Mouse (Mus musculus) lung, postnatal 25 days (tissue): ENCODE results near the gene Eapp.
"Not testable (repeated sequence)": the region's sequence is repeated elsewhere in the genome, so short reads cannot be mapped to it uniquely, and the experiment has no call there.

Experiments
- DNase-seq: peaks from one replicate; pipeline ENCODE4 v3.0.0; 2022; ENCODE audit warnings: low spot score

The Eapp gene

DNA sequence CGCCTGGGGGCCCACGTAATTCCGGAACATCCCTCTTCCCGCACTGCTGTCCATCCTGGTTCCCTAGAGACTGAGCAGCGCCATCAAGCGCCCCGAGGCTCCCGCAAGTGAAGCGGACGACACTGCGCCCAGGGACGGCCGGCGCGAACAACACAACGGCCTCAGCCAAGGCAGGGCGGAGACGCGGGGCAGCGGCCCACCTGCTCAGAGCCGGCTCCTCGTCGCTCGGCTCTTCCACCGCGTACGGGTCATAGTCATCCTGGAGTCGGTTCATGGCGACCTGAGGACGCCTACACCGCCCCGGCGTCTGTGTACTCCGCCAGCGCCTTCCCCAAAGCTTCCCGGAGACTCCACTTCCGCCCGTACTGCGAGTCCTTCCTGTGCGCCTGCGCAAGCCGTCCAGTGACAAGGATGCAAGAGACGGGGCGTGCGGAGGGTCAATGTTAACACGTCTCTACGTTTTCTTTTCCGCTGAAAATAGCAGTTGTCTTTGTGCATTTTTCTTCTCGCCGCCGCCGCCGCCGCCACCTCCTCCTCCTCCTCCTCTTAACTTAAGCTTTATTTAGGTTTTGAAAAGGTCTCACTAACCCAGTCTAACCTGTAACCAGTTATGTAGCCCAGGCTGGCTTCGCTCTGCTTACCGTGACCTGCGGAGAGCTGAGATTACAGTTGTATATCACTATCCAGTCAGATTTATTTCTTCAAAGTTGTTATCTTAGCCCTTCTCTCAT lies at the start of gene Eapp:
Gene Eapp (minus strand): TSS at position 387 of the 731 bp plus-strand sequence.
- peak; percentile 98 for DNase-seq

DNA sequence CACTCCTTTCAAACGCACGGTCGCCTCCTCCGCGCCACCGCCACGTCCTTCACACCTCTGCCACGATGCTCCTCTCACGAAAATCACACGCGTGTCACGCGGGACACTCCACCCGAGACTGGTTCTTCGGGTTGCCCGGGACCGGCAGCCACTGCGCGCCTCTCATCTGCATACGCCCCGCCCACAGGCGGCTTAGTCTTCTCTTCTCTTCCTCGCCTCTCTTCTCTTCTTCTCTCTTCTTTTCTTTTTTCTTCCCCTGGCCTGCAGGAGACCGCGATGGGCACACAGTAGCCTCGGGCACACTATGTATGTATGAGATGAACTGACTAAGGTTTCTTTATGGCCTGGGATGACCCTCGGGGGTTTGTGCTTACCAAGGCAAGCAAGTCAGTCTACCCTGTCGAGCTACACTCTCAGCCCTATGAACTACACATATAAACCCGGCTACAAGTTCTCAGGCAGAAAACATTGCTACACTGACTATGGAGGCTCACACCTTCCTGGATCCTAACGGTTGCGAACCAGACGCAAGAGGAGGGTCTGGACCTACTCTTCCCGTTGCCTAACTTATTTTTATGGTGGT lies 43.1 kb upstream of the Eapp start:
- DNase-seq = not testable (repeated sequence)

DNA sequence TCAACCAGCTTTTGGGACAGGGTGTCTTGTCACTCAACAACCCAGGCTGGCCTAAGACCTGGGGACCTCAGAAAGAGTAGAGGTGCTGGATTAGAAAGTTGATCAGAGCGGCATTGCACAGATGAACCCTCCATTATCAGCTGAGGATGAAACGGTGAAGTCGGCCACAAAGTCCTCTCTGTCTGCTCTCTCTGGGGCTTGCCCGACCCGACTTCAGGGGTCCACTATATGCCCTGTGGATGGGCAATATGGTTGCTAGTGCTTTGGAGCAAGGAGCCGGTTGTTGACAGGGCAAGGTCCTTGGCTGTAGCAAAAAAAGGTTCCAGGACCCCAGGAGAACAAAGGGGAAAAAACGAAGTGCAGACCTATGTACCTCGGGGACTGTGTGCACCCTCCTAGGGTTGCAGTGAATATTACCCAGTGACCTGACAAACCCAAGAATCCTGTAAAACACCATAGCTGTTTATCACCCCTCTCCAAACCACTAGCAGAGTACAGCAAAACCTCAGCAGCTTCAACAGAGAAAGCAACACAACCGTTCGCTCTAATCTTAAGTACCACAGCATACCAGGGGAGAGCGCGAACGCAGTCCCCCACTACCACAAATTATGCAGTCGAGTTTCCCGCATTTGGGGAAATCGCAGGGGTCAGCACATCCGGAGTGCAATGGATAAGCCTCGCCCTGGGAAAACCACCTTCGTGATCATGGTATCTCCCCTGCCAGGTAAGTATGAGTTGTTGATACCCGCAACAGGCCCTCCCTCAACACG lies 42.4 kb upstream of the Eapp start:
- DNase-seq = not testable (repeated sequence)

DNA sequence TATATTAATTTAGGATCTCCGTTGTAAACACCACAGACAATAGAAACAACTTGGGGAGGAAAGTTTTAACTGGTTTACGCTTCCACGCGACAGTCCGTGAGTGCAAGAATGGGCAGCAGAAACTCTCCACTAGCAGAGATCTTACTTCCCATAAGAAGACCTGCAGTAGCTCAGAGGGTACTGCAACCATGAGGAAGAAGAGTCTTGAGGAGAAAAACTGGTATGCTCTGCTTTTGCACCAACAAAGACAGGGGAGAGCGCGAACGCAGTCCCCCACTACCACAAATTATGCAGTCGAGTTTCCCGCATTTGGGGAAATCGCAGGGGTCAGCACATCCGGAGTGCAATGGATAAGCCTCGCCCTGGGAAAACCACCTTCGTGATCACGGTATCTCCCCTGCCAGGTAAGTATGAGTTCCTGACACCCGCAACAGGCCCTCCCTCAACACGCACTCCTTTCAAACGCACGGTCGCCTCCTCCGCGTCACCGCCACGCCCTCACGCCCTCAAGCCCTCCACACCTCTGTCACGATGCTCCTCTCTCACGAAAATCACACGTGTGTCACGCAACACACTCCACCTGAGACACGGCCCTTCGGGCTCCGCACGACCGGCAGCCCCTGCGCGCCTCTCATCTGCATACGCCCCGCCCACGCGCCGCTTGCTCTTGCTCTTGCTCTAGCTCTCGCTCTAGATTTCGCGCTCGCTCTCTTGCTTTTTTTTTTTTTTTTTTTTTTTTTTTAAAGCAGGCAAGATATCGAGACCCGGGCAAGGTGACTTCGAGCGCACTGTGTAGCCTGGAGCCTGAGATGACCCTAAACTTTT lies 38.8 kb upstream of the Eapp start:
- peak; percentile 54 for DNase-seq

DNA sequence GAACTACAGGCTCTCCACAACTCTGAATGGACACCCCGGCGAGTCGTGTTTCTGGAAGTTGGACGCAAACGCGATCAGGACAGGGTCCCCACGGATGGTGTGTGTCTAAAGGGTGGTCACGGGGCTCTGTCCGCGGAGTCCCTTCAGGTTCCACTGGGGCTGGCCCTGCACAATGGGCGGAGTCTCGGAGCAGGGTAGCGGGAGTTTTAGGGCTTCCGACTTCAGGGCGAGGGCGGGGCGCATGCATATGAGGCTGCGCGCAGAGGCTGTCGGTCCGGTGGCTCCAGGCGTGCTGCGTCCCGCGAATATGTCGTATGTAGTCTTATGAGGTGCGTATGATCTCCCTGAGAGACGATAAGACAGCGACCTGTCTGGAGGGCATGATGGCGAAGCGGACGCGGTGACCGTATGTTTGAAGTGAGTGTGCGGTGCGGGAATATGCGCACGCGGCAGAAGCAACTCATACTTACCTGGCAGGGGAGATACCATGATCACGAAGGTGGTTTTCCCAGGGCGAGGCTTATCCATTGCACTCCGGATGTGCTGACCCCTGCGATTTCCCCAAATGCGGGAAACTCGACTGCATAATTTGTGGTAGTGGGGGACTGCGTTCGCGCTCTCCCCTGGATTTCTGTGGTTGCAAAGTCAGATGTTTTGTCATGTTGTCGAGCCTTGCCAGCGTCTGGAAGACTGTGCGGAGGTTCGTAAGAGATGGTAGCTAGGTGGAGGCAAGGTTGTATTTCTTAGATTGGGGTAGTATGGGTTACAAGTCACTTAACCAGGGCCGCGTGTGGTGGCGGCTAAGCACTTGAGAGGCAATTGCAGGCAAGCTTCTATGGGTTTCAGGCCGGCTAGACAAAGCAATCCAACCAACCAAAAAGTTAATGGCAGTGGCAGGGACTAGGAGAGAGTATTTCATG lies 33.7 kb upstream of the Eapp start:
- DNase-seq = not testable (repeated sequence)

DNA sequence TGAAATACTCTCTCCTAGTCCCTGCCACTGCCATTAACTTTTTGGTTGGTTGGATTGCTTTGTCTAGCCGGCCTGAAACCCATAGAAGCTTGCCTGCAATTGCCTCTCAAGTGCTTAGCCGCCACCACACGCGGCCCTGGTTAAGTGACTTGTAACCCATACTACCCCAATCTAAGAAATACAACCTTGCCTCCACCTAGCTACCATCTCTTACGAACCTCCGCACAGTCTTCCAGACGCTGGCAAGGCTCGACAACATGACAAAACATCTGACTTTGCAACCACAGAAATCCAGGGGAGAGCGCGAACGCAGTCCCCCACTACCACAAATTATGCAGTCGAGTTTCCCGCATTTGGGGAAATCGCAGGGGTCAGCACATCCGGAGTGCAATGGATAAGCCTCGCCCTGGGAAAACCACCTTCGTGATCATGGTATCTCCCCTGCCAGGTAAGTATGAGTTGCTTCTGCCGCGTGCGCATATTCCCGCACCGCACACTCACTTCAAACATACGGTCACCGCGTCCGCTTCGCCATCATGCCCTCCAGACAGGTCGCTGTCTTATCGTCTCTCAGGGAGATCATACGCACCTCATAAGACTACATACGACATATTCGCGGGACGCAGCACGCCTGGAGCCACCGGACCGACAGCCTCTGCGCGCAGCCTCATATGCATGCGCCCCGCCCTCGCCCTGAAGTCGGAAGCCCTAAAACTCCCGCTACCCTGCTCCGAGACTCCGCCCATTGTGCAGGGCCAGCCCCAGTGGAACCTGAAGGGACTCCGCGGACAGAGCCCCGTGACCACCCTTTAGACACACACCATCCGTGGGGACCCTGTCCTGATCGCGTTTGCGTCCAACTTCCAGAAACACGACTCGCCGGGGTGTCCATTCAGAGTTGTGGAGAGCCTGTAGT lies 23.4 kb upstream of the Eapp start:
- DNase-seq = not testable (repeated sequence)

DNA sequence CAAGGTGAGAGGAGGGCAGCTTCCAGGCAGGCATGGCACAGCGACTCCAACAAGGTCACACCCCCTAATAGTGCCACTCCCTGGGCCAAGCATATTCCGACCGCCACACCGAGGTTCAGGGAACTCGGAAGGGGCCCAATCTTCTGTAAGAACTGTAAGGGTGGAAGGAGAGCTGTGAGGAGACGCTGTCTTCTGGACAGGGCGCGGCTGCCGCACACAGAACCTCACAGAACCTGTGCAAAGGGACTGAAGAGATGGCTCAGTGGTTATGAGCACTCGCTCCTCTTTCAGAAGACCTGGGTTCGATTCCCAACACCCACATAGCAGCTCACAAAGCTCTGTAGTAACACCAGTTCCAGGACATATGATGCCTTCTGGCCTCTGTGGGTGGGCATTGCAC lies 21.8 kb upstream of the Eapp start:
- not testable (repeated sequence) for DNase-seq

DNA sequence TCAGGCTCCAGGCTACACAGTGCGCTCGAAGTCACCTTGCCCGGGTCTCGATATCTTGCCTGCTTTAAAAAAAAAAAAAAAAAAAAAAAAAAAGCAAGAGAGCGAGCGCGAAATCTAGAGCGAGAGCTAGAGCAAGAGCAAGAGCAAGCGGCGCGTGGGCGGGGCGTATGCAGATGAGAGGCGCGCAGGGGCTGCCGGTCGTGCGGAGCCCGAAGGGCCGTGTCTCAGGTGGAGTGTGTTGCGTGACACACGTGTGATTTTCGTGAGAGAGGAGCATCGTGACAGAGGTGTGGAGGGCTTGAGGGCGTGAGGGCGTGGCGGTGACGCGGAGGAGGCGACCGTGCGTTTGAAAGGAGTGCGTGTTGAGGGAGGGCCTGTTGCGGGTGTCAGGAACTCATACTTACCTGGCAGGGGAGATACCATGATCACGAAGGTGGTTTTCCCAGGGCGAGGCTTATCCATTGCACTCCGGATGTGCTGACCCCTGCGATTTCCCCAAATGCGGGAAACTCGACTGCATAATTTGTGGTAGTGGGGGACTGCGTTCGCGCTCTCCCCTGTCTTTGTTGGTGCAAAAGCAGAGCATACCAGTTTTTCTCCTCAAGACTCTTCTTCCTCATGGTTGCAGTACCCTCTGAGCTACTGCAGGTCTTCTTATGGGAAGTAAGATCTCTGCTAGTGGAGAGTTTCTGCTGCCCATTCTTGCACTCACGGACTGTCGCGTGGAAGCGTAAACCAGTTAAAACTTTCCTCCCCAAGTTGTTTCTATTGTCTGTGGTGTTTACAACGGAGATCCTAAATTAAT lies 18.3 kb upstream of the Eapp start:
- peak; percentile 74 for DNase-seq

DNA sequence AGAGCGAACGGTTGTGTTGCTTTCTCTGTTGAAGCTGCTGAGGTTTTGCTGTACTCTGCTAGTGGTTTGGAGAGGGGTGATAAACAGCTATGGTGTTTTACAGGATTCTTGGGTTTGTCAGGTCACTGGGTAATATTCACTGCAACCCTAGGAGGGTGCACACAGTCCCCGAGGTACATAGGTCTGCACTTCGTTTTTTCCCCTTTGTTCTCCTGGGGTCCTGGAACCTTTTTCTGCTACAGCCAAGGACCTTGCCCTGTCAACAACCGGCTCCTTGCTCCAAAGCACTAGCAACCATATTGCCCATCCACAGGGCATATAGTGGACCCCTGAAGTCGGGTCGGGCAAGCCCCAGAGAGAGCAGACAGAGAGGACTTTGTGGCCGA lies 14.8 kb upstream of the Eapp start:
- DNase-seq = peak; percentile 42

DNA sequence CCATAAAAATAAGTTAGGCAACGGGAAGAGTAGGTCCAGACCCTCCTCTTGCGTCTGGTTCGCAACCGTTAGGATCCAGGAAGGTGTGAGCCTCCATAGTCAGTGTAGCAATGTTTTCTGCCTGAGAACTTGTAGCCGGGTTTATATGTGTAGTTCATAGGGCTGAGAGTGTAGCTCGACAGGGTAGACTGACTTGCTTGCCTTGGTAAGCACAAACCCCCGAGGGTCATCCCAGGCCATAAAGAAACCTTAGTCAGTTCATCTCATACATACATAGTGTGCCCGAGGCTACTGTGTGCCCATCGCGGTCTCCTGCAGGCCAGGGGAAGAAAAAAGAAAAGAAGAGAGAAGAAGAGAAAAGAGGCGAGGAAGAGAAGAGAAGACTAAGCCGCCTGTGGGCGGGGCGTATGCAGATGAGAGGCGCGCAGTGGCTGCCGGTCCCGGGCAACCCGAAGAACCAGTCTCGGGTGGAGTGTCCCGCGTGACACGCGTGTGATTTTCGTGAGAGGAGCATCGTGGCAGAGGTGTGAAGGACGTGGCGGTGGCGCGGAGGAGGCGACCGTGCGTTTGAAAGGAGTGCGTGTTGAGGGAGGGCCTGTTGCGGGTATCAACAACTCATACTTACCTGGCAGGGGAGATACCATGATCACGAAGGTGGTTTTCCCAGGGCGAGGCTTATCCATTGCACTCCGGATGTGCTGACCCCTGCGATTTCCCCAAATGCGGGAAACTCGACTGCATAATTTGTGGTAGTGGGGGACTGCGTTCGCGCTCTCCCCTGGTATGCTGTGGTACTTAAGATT lies 14.2 kb upstream of the Eapp start:
- DNase-seq = not testable (repeated sequence)

DNA sequence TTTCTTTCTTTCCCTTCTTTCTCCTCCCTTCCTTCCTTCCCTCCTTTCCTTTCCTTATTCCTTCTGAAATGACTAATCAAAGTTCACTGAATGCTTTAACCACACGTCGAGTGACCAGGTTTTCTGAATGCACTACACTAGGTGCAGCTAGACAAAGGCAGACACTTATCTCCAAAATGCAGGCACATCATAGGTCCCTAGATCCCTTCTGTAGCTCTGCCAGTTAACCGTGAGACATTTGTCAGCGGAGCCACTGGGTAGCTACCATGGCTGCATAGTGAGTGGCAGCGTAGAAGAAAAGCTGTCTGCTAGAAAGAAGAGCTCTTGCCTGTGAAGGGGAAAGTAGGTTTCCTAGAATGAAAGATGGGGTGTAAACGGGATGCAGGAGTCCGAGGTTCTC lies 3.7 kb upstream of the Eapp start:
- DNase-seq = no peak

DNA sequence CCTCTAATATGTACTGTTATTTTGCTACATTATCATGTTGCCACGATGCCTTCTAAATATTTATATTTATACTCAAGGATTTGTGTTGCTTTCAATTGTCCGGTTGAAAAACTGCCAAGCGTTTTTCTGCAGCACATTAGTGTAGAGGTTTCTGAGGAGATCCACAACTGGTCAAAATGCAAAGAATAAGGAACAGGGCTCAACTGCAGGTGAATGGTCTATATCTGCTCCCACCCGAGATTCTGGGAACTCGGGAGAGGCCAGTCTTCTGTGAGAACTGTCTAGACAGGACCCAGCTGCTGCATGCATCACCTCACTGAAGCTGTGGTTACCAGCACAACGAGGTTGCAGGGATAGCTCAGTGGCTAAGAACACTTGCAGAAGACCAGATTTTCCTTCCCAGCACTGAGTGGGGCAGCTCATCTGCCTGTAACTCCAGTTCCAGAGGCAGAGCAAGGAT lies 2.1 kb upstream of the Eapp start:
- DNase-seq = no peak

DNA sequence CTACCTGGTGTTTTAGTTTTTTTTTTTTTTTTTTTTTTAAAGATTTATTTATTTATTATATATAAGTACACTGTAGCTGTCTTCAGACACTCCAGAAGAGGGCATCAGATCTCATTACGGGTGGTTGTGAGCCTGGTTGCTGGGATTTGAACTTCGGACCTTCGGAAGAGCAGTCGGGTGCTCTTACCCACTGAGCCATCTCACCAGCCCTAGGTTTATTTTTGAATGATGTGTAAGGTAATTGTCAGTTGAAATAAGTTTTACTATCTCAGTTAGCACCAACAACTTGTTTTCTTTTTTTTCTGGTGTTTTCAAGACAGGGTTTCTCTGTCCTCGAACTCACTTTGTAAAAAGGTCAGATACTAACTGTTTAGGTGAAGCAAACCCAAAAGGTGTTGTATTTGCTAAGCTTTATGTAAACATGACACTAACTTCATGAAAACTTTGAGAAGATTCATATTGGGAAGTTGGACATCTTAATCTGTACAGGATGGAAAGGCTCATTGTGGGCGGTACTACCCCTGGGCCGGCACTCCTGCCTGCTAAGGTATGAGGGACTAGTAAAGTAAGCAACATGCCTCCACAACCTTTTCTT lies 1.4 kb upstream of the Eapp start:
- DNase-seq = peak; percentile 23

DNA sequence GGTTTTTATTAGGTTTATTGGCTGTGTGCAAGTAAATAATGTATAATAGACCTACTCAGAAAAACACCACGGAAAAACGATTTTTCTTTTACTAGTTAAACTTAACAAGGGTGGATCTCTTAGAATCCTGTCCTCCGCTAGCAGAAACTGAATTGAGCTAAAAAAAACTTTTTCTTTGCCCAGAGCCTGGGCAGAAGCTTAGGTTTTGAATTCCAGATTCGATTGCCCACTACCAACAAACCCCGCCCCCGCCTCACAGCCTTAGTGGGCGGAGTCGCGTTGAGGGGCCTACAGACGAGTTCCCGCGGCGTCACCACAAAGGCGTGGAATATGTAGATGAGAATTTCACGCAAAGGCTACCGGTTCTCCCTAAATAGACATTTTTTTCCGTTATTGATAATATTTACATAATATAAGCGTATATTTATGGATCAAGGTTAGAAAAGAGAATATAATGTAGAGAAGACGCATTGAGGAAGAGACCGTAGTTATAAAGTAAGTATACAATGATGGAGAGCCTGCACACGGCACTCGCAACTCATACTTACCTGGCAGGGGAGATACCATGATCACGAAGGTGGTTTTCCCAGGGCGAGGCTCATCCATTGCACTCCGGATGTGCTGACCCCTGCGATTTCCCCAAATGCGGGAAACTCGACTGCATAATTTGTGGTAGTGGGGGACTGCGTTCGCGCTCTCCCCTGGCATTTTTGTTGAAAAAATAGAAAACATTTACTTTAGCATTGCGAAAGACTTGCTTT lies 725 bp upstream of the Eapp start:
- DNase-seq = peak; percentile 96

DNA sequence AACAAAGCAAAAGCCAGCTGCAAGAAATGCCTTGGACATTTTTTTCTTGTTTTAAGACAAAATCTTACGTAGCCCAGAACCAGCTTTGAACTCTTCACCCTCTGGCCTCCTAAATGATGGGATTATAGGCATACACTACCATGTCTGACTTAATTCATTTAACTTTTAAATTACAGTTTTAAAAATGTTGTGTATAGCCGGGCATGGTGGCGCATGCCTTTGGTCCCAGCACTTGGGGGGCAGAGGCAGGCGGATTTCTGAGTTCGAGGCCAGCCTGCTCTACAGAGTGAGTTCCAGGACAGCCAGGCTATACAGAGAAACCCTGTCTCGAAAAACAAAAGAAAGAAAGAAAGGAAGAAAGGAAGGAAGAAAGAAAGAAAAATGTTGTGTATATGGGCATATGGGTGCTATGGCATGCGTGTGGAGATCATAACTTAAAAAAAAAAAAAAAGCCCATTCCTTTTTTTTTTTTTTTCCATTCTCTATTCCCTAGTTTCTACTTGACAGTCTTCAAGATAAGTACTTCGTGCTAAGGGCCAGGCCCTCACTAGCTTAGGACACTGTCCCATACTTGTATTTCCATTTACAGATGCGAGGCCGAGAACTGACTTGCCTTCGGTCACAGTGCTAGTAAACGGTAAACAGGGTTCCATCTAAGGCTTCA lies 718 bp downstream of the Eapp start:
- DNase-seq = no peak

DNA sequence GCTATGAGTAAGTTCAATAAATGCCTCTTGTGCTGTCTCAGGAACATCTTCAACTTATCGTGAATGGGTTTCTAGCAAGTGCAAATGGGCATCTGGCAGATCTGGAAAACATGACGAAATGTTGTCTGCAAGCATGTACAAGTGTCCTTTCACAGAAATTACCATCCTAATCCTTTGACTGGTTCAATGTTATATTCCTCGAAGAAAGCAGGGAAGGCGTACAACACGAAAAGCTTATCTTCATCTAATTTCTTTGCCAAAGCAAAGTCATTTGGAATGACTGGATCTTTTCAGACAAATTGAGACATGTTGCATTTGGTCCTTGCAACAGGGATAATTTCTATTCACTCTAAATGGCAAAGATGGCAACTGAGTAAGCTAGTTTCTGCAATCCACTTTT lies 6.6 kb downstream of the Eapp start:
- DNase-seq = no peak

DNA sequence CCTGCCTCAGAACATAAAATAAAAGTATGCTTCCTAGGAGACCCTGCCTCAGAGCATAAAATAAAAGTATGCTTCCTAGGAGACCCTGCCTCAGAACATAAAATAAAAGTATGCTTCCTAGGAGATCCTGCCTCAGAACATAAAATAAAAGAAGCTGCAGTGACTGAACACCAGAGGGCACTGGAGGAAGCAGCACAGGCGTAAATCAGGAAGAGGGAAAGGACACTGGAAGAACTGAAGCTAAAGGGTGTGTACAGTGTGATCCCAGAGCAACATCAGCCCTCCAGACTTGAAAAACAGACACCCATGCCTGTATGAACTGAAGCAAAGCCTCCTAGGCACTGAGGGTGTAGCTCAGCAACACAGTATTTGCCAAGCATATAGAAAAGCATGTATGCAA lies 12.5 kb downstream of the Eapp start:
- no peak for DNase-seq
